Mouse (Mus musculus): ENCODE data around the gene D17H6S53E. TPM values are rescaled to one million over a fixed set of nuclear protein-coding genes. Genes with fewer than 3 reads are reported as not detected.

The D17H6S53E gene
- polyA plus RNA-seq, 1 experiment from 2014 or later: 8.4 TPM

- H3K27ac ChIP-seq: no peak overlapping the region
- WGBS: 87% methylated on average over 11 of the region's 11 CpGs
- H3K4me1 ChIP-seq: peaks cover 32% of the 10 kb centered on the region
- H3K4me3 ChIP-seq: peak overlapping the region; percentile 15; the same call in 1 of the 2 replicates
- H3K36me3 ChIP-seq: peaks cover 66% of the 10 kb centered on the region
- H3K27me3 ChIP-seq (ENCODE audit: low read depth, poor library complexity, severe bottlenecking): no peaks in the 10 kb centered on the region
- no peaks in the 10 kb centered on the region for H3K9me3 ChIP-seq (replicated peaks)
- no peak for DNase-seq (ENCODE audit: low spot score)
Measured at GRCm38 (mm10) chr17:35161421-35161820, 35.2 kb downstream of the D17H6S53E start.

GRCm38 (mm10) chr17:35162121-35162520 lies 35.9 kb downstream of the D17H6S53E start:
- H3K4me3 ChIP-seq: peak overlapping the region; percentile 98
- H3K9me3 ChIP-seq (replicated peaks): no peaks in the 10 kb centered on the region
- H3K27ac ChIP-seq: no peak overlapping the region
- WGBS: 90% methylated on average over 14 of the region's 14 CpGs
- peaks cover 32% of the 10 kb centered on the region for H3K4me1 ChIP-seq
- no peaks in the 10 kb centered on the region for H3K27me3 ChIP-seq (ENCODE audit: low read depth, poor library complexity, severe bottlenecking)
- DNase-seq (ENCODE audit: low spot score): no peak
- peaks cover 59% of the 10 kb centered on the region for H3K36me3 ChIP-seq

- H3K27ac ChIP-seq: peak overlapping the region; percentile 58; the same call in 1 of the 2 replicates
Measured at GRCm38 (mm10) chr17:35162730-35163129, 36.6 kb downstream of the D17H6S53E start.

GRCm38 (mm10) chr17:35163326-35164081 lies 37.3 kb downstream of the D17H6S53E start:
- Histone ChIP-seq H3K9me3 (replicated peaks) (no peaks in the 10 kb centered on the region), H3K36me3 (peaks cover 45% of the 10 kb centered on the region), H3K4me1 (peaks cover 32% of the 10 kb centered on the region), H3K27ac (peak overlapping the region; percentile 99), H3K27me3 (ENCODE audit: low read depth, poor library complexity, severe bottlenecking) (no peaks in the 10 kb centered on the region), H3K4me3 (peak overlapping the region; percentile 98)
- no peak for DNase-seq (ENCODE audit: low spot score)
- WGBS: 25% methylated on average over 8 of the region's 8 CpGs

More at GRCm38 (mm10) chr17:35162730-35163129, 36.6 kb downstream of the D17H6S53E start:
- Histone ChIP-seq H3K9me3 (replicated peaks) (no peaks in the 10 kb centered on the region), H3K36me3 (peaks cover 53% of the 10 kb centered on the region), H3K4me1 (peaks cover 32% of the 10 kb centered on the region), H3K4me3 (peak overlapping the region; percentile 98), H3K27me3 (ENCODE audit: low read depth, poor library complexity, severe bottlenecking) (no peaks in the 10 kb centered on the region)
- 74% methylated on average over 12 of the region's 12 CpGs for WGBS
- DNase-seq (ENCODE audit: low spot score): no peak

GRCm38 (mm10) chr17:35164218-35164567 lies 38.0 kb downstream of the D17H6S53E start:
- WGBS: 0% methylated on average over 28 of the region's 28 CpGs
- Histone ChIP-seq H3K4me3 (peak overlapping the region; percentile 98), H3K27ac (peak overlapping the region; percentile 99), H3K36me3 (peaks cover 38% of the 10 kb centered on the region), H3K4me1 (peaks cover 32% of the 10 kb centered on the region), H3K9me3 (replicated peaks) (no peaks in the 10 kb centered on the region), H3K27me3 (ENCODE audit: low read depth, poor library complexity, severe bottlenecking) (no peaks in the 10 kb centered on the region)
- DNase-seq (ENCODE audit: low spot score): no peak

GRCm38 (mm10) chr17:35164568-35165450 lies 38.6 kb downstream of the D17H6S53E start, which contains the start of gene Prrc2a:
TSS of gene Prrc2a (minus strand) at chr17:35164897.
- H3K4me1 ChIP-seq: peaks cover 32% of the 10 kb centered on the region
- under 1% methylated on average over 64 of the region's 89 CpGs for WGBS
- peak; percentile 96 for DNase-seq (ENCODE audit: low spot score)
- H3K27ac ChIP-seq: peak within 1 kb of the TSS; percentile 99
- peak within 1 kb of the TSS; percentile 98 for H3K4me3 ChIP-seq
- no peaks in the 10 kb centered on the region for H3K27me3 ChIP-seq (ENCODE audit: low read depth, poor library complexity, severe bottlenecking)
- H3K36me3 ChIP-seq: peaks cover 32% of the 10 kb centered on the region
- no peaks in the 10 kb centered on the region for H3K9me3 ChIP-seq (replicated peaks)

GRCm38 (mm10) chr17:35165451-35166155 lies 39.4 kb downstream of the D17H6S53E start:
- Histone ChIP-seq H3K9me3 (replicated peaks) (no peaks in the 10 kb centered on the region), H3K27me3 (ENCODE audit: low read depth, poor library complexity, severe bottlenecking) (no peaks in the 10 kb centered on the region), H3K4me3 (peak overlapping the region; percentile 98), H3K4me1 (peaks cover 32% of the 10 kb centered on the region), H3K36me3 (peaks cover 24% of the 10 kb centered on the region), H3K27ac (peak overlapping the region; percentile 99)
- WGBS: 32% methylated on average over 12 of the region's 12 CpGs
- no peak for DNase-seq (ENCODE audit: low spot score)

GRCm38 (mm10) chr17:35166352-35167035 lies 40.3 kb downstream of the D17H6S53E start:
- H3K4me3 ChIP-seq: peak overlapping the region; percentile 98

GRCm38 (mm10) chr17:35167794-35168193 lies 41.6 kb downstream of the D17H6S53E start:
- Histone ChIP-seq H3K36me3 (peaks cover 2% of the 10 kb centered on the region), H3K4me1 (peaks cover 18% of the 10 kb centered on the region), H3K4me3 (no peak overlapping the region), H3K9me3 (replicated peaks) (no peaks in the 10 kb centered on the region), H3K27ac (no peak overlapping the region), H3K27me3 (ENCODE audit: low read depth, poor library complexity, severe bottlenecking) (no peaks in the 10 kb centered on the region)
- DNase-seq (ENCODE audit: low spot score): no peak
- 90% methylated on average over 7 of the region's 7 CpGs for WGBS

More at GRCm38 (mm10) chr17:35166352-35167035, 40.3 kb downstream of the D17H6S53E start:
- DNase-seq (ENCODE audit: low spot score): no peak
- H3K9me3 ChIP-seq (replicated peaks): no peaks in the 10 kb centered on the region
- peaks cover 31% of the 10 kb centered on the region for H3K4me1 ChIP-seq
- H3K36me3 ChIP-seq: peaks cover 15% of the 10 kb centered on the region
- H3K27me3 ChIP-seq (ENCODE audit: low read depth, poor library complexity, severe bottlenecking): no peaks in the 10 kb centered on the region
- 76% methylated on average over 8 of the region's 8 CpGs for whole genome bisulfite sequencing
- peak overlapping the region; percentile 99 for H3K27ac ChIP-seq

- peaks cover 12% of the 10 kb centered on the region for H3K4me1 ChIP-seq
- no peaks in the 10 kb centered on the region for H3K27me3 ChIP-seq (ENCODE audit: low read depth, poor library complexity, severe bottlenecking)
- H3K9me3 ChIP-seq (replicated peaks): no peaks in the 10 kb centered on the region
- DNase-seq (ENCODE audit: low spot score): no peak
- H3K27ac ChIP-seq: peak overlapping the region; percentile 36; the same call in 1 of the 2 replicates
- WGBS: 29% methylated on average over 4 of the region's 4 CpGs
- H3K36me3 ChIP-seq: no peaks in the 10 kb centered on the region
- H3K4me3 ChIP-seq: no peak overlapping the region
Measured at GRCm38 (mm10) chr17:35168541-35169207, 42.5 kb downstream of the D17H6S53E start.

GRCm38 (mm10) chr17:35172445-35173234 lies 46.5 kb downstream of the D17H6S53E start:
- H3K9me3 ChIP-seq (replicated peaks): no peaks in the 10 kb centered on the region
- H3K4me1 ChIP-seq: peaks cover 11% of the 10 kb centered on the region
- no peak for DNase-seq (ENCODE audit: low spot score)
- H3K36me3 ChIP-seq: no peaks in the 10 kb centered on the region
- H3K4me3 ChIP-seq: no peak overlapping the region
- no peaks in the 10 kb centered on the region for H3K27me3 ChIP-seq (ENCODE audit: low read depth, poor library complexity, severe bottlenecking)
- 69% methylated on average over 11 of the region's 11 CpGs for WGBS
- no peak overlapping the region for H3K27ac ChIP-seq
